Mouse (Mus musculus) thymus, adult 2 months (tissue): Measurements from ENCODE around the gene Rpap2.

Source experiments
- CTCF ChIP-seq: fragments of 200-500 bp; IDR thresholded peaks from 2 replicates; pipeline ENCODE4 v1.5.1; 2012; ENCODE audit warnings: mild to moderate bottlenecking, control low read depth, low read length, moderate library complexity, borderline replicate concordance; ENCODE audit not compliant: control insufficient read depth, poor library complexity, insufficient read depth; ENCODE audit errors: extremely low read depth
- POLR2A ChIP-seq: fragments of 200-500 bp; IDR thresholded peaks from 2 replicates; pipeline ENCODE4 v1.6.1; 2012; ENCODE audit warnings: mild to moderate bottlenecking, low read length, control low read depth, moderate library complexity; ENCODE audit not compliant: control insufficient read depth, poor library complexity, insufficient read depth; ENCODE audit errors: extremely low read depth

DNA sequence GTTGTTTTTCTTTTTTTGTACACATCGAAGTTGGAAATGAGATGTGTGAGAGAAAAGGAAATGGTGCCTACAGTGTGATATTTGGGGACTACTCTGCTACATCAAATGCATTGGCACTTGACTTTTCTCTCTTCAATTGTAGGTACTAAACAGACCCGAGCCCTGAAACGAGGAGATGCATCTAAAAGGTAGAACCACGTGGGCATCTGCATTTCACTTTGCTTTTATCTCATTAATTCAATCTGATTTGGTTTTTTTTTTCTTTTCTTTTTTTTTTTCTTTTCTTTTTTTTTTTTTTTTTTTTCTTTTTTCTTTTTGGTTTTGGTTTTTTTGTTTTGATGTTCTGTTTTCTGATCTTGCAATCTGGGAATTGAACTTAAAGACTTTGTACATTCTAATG, 1.2 kb downstream of the Rpap2 start:
- TF ChIP-seq POLR2A (no peak), CTCF (no peak)
